Mouse (Mus musculus) MEL (cell line): Measurements from ENCODE around the gene Zfp609. TPM values are rescaled to one million over a fixed set of nuclear protein-coding genes. Genes with fewer than 3 reads are reported as not detected.

Source experiments
- DNase-seq: peaks from one replicate; pipeline ENCODE4 v3.0.0; 2011; ENCODE audit warnings: low read depth, low spot score
- H3K27ac ChIP-seq: 2 replicates; pipeline ENCODE4 v1.5.1; 2012; ENCODE audit warnings: low read depth, mild to moderate bottlenecking, control low read depth, low read length, moderate library complexity; ENCODE audit not compliant: control insufficient read depth
- H3K27me3 ChIP-seq, 2 experiments: fragments of 150-350 bp in 1 of 2; sonication (generic) in 1 of 2; 2 replicates each; pipeline ENCODE4 v1.6.1; 2012; ENCODE audit warnings: low read length in 2 of 2, mild to moderate bottlenecking in 2 of 2, improper control_type of control experiment in 1 of 2, moderate library complexity in 1 of 2; ENCODE audit not compliant: insufficient read depth in 2 of 2, control insufficient read depth in 1 of 2
- H3K36me3 ChIP-seq, 2 experiments: 2 replicates each; pipeline ENCODE4 v1.6.1; 2012 to 2014; ENCODE audit warnings: low read length in 2 of 2, improper control_type of control experiment in 1 of 2, inconsistent platforms in 1 of 2, mild to moderate bottlenecking in 1 of 2; ENCODE audit not compliant: insufficient read depth in 2 of 2, control insufficient read depth in 1 of 2
- H3K4me1 ChIP-seq, 2 experiments: fragments of 150-350 bp in 1 of 2; sonication (generic) in 1 of 2; 2 replicates each; pipeline ENCODE4 v1.6.1; 2012; ENCODE audit warnings: low read length in 2 of 2, improper control_type of control experiment in 1 of 2, mild to moderate bottlenecking in 1 of 2; ENCODE audit not compliant: insufficient read depth in 2 of 2, control insufficient read depth in 1 of 2
- H3K4me3 ChIP-seq, 2 experiments: fragments of 150-350 bp in 1 of 2; sonication (generic) in 1 of 2; 2 replicates each; pipeline ENCODE4 v1.5.1; 2012; ENCODE audit warnings: low read depth in 2 of 2, low read length in 2 of 2, mild to moderate bottlenecking in 2 of 2, moderate library complexity in 2 of 2, control low read depth in 1 of 2, improper control_type of control experiment in 1 of 2; ENCODE audit not compliant: control insufficient read depth in 1 of 2, insufficient read depth in 1 of 2
- H3K79me2 ChIP-seq: 2 replicates; pipeline ENCODE4 v1.6.1; 2012; ENCODE audit warnings: mild to moderate bottlenecking, low read length, moderate library complexity; ENCODE audit not compliant: control insufficient read depth, poor library complexity, insufficient read depth
- H3K9ac ChIP-seq: 2 replicates; pipeline ENCODE4 v1.6.1; 2012; ENCODE audit warnings: low read depth, mild to moderate bottlenecking, control low read depth, low read length, moderate library complexity; ENCODE audit not compliant: control insufficient read depth, poor library complexity, severe bottlenecking
- H3K9me3 ChIP-seq: fragments of 150-350 bp; sonication (generic); replicated peaks from 2 replicates; pipeline ENCODE4 v1.6.1; 2012; ENCODE audit warnings: mild to moderate bottlenecking, low read length, improper control_type of control experiment, moderate library complexity; ENCODE audit not compliant: insufficient read depth
- BHLHE40 ChIP-seq: IDR thresholded peaks from 2 replicates; pipeline ENCODE4 v1.6.1; 2012; ENCODE audit warnings: low read depth, mild to moderate bottlenecking, inconsistent platforms, low read length, improper control_type of control experiment, borderline replicate concordance
- CHD1 ChIP-seq: IDR thresholded peaks from 2 replicates; pipeline ENCODE4 v1.6.1; 2012; ENCODE audit warnings: low read depth, mild to moderate bottlenecking, inconsistent platforms, low read length, improper control_type of control experiment
- CHD2 ChIP-seq: IDR thresholded peaks from 2 replicates; pipeline ENCODE4 v1.6.1; 2011; ENCODE audit warnings: low read length, improper control_type of control experiment
- E2F4 ChIP-seq: IDR thresholded peaks from 2 replicates; pipeline ENCODE4 v1.6.1; 2011; ENCODE audit warnings: low read depth, low read length, improper control_type of control experiment, borderline replicate concordance
- EP300 ChIP-seq, 2 experiments: IDR thresholded peaks; 2 replicates each; pipeline ENCODE4 v1.6.1; 2011; ENCODE audit warnings: improper control_type of control experiment in 2 of 2, low read length in 2 of 2, low read depth in 1 of 2, mild to moderate bottlenecking in 1 of 2
- GABPA ChIP-seq: IDR thresholded peaks from 2 replicates; pipeline ENCODE4 v1.6.1; 2012; ENCODE audit warnings: low read depth, mild to moderate bottlenecking, inconsistent platforms, low read length, improper control_type of control experiment, moderate library complexity
- GATA1 ChIP-seq: IDR thresholded peaks from 2 replicates; pipeline ENCODE4 v1.6.1; 2011; ENCODE audit warnings: low read depth, low read length, improper control_type of control experiment
- HCFC1 ChIP-seq: IDR thresholded peaks from 2 replicates; pipeline ENCODE4 v1.6.1; 2012; ENCODE audit warnings: low read depth, mild to moderate bottlenecking, inconsistent platforms, low read length, improper control_type of control experiment, moderate library complexity
- JUND ChIP-seq: IDR thresholded peaks from 2 replicates; pipeline ENCODE4 v1.6.1; 2011; ENCODE audit warnings: low read depth, mild to moderate bottlenecking, improper control_type of control experiment, low read length
- KAT2A ChIP-seq: conservative IDR thresholded peaks from 2 replicates; pipeline ENCODE4 v1.6.1; 2012; ENCODE audit warnings: low read depth, low read length, improper control_type of control experiment, inconsistent platforms
- MAX ChIP-seq: IDR thresholded peaks from 2 replicates; pipeline ENCODE4 v1.6.1; 2011; ENCODE audit warnings: low read length, improper control_type of control experiment
- MAZ ChIP-seq: IDR thresholded peaks from 2 replicates; pipeline ENCODE4 v1.6.1; 2012; ENCODE audit warnings: low read depth, mild to moderate bottlenecking, inconsistent platforms, low read length, improper control_type of control experiment
- MYC ChIP-seq: IDR thresholded peaks from 2 replicates; pipeline ENCODE4 v1.6.1; 2011; ENCODE audit warnings: low read depth, mild to moderate bottlenecking, low read length, improper control_type of control experiment, moderate library complexity
- POLR2A ChIP-seq, 2 experiments: IDR thresholded peaks; 2 replicates each; pipeline ENCODE4 v1.6.1; 2011 to 2012; ENCODE audit warnings: low read length in 2 of 2, mild to moderate bottlenecking in 2 of 2, control low read depth in 1 of 2, improper control_type of control experiment in 1 of 2, low read depth in 1 of 2, moderate library complexity in 1 of 2; ENCODE audit not compliant: control insufficient read depth in 1 of 2, insufficient read depth in 1 of 2, poor library complexity in 1 of 2
- POLR2AphosphoS2 ChIP-seq: IDR thresholded peaks from 2 replicates; pipeline ENCODE4 v1.6.1; 2011; ENCODE audit warnings: low read length, improper control_type of control experiment
- RAD21 ChIP-seq: IDR thresholded peaks from 2 replicates; pipeline ENCODE4 v1.6.1; 2011; ENCODE audit warnings: mild to moderate bottlenecking, low read depth, low read length, improper control_type of control experiment
- SIN3A ChIP-seq: IDR thresholded peaks from 2 replicates; pipeline ENCODE4 v1.6.1; 2012; ENCODE audit warnings: low read length, improper control_type of control experiment, inconsistent platforms
- TCF12 ChIP-seq: IDR thresholded peaks from 2 replicates; pipeline ENCODE4 v1.6.1; 2014; ENCODE audit warnings: low read depth, mild to moderate bottlenecking, inconsistent platforms, low read length, improper control_type of control experiment, moderate library complexity
- UBTF ChIP-seq: IDR thresholded peaks from 2 replicates; pipeline ENCODE4 v1.6.1; 2012; ENCODE audit warnings: low read depth, mild to moderate bottlenecking, inconsistent platforms, low read length, improper control_type of control experiment, moderate library complexity, borderline replicate concordance; ENCODE audit not compliant: insufficient read depth
- USF1 ChIP-seq: IDR thresholded peaks from 2 replicates; pipeline ENCODE4 v1.6.1; 2014; ENCODE audit warnings: low read depth, mild to moderate bottlenecking, inconsistent platforms, low read length, improper control_type of control experiment, moderate library complexity
- ZMIZ1 ChIP-seq: IDR thresholded peaks from 2 replicates; pipeline ENCODE4 v1.6.1; 2012; ENCODE audit warnings: low read depth, mild to moderate bottlenecking, inconsistent platforms, low read length, improper control_type of control experiment, moderate library complexity
- polyA plus RNA-seq, 2 experiments: library from polyadenylated mRNA; stranded (reverse) in 1 of 2; unstranded in 1 of 2; fragments of >175 nt in 1 of 2; fragments of >200 nt in 1 of 2; gene quantifications; 2 replicates each; pipeline versions ENCODE4 v1.2.1 to v1.2.4; 2012; ENCODE audit warnings: low replicate concordance in 2 of 2, low read depth in 1 of 2; ENCODE audit not compliant: insufficient read length in 2 of 2, insufficient read depth in 1 of 2, missing spikeins in 1 of 2
- total RNA-seq: library from RNA; depleted of rRNA; stranded (reverse); fragments of 300-350 nt; gene quantifications from 2 replicates; pipeline ENCODE4 v1.2.3, GENCODE M21; 2012

Zfp609 gene
- total and polyA plus RNA-seq, 3 experiments: 2.9 to 26.5 TPM; not detected in 1

DNA sequence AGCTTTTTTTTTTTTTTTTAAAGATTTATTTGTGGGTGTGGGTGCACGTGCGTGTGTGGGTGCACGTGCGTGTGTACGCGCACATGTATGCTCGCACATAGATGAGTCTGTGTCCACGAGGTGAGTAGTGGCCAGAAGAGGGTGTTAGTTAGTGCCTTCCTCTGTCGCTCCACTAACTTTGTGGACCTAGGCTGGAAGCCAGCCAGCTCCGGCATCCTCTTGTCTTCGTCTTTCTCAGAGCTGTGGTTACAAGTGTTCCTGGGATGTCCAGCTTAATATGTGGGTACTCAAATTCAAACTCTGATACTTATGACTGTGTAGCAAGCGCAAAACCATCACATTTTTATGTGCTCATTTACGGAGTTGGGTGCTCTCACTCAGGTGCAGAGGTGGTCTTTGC, 178.6 kb downstream of the Zfp609 start:
- H3K36me3 ChIP-seq: no peaks in the 10 kb centered on the region

DNA sequence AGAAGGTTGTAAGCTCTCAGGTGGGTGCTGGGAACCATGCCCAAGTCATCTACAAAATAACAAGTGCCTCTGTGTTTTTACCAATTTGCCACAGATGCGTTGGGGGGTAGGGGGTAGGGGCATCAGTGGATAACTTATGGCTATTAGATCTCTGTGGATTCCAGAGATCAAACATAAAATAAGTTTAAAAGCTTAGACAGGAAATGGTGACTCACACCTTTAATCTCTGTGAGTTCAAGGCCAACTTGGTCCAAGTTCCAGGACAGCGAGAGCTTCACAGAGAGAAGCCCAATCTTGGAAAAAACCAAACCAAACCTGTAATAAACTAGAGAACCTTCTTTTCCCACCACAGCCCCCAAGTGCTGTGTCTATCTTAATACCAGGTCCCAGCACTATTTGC, 180.6 kb downstream of the Zfp609 start:
- Histone ChIP-seq H3K27ac (no peak overlapping the region), H3K9me3 (no peaks in the 10 kb centered on the region), H3K9ac (no peak overlapping the region), H3K4me1 (0 out of 4 replicates have a peak, but pooled peaks cover 0 to 9% of the 10 kb centered on the region in 2 experiments), H3K79me2 (no peaks in the 10 kb centered on the region), H3K27me3 (peaks cover 0 to 1% of the 10 kb centered on the region in 2 experiments; a peak in 1 of 4 replicates), H3K4me3 (no peak overlapping the region), H3K36me3 (no peaks in the 10 kb centered on the region)
- DNase-seq: no peak
- no peak for TF ChIP-seq USF1
- no peak for TF ChIP-seq MAX
- TF ChIP-seq MAZ: no peak
- no peak for TF ChIP-seq POLR2AphosphoS2
- TF ChIP-seq KAT2A: no peak
- no peak for TF ChIP-seq E2F4
- no peak for TF ChIP-seq UBTF
- TF ChIP-seq MYC: no peak
- TF ChIP-seq ZMIZ1: no peak
- TF ChIP-seq GATA1: no peak
- no peak for TF ChIP-seq GABPA
- no peak for TF ChIP-seq RAD21
- TF ChIP-seq CHD2: no peak
- no peak for TF ChIP-seq POLR2A (IDR thresholded peaks at IDR 0.05; ENCODE audit: control insufficient read depth in 1 of 2, insufficient read depth in 1 of 2, low read depth in 1 of 2, low read length in 2 of 2, poor library complexity in 1 of 2)
- no peak for TF ChIP-seq SIN3A
- no peak for TF ChIP-seq JUND
- no peak for TF ChIP-seq TCF12
- no peak for TF ChIP-seq CHD1
- no peak for TF ChIP-seq EP300 (IDR thresholded peaks at IDR 0.05; ENCODE audit: low read depth in 1 of 2, low read length in 2 of 2)

More for the DNA sequence above, 178.6 kb downstream of the Zfp609 start:
- no peak overlapping the region for H3K4me3 ChIP-seq
- no peak for TF ChIP-seq GATA1
- TF ChIP-seq HCFC1: no peak
- no peak for TF ChIP-seq UBTF
- no peak for TF ChIP-seq BHLHE40
- TF ChIP-seq JUND: no peak
- TF ChIP-seq, all 39 proteins: peak for 0
- Histone ChIP-seq H3K79me2 (no peaks in the 10 kb centered on the region), H3K4me1 (0 out of 4 replicates have a peak, but pooled peaks cover 0 to 9% of the 10 kb centered on the region in 2 experiments), H3K27me3 (no peaks in the 10 kb centered on the region), H3K9me3 (no peaks in the 10 kb centered on the region), H3K9ac (no peak overlapping the region), H3K27ac (no peak overlapping the region)
- no peak for DNase-seq
